Comparison of ENCODE assay signal across 9 mouse cellular contexts in genomic region chr2:102450248-102450760, GRCm38 (mm10). TPM values are rescaled to one million over a fixed set of nuclear protein-coding genes. Genes with fewer than 3 reads are reported as not detected.
DNase-seq lines count a peak whose midpoint lies in the region; ATAC-seq lines count a peak whose summit lies in the region.
"Had no signal": no experiment of that assay in that cellular context is flagged by ENCODE, and none has a peak within 500 bp of the region (broad histone marks: within the 10 kb centered on the region; RNA-seq: fewer than 3 reads in every experiment).

No protein-coding gene starts in this region.

- peak overlapping the region; percentile 82 for H3K9ac ChIP-seq in intestine, embryonic 14.5 days (ENCODE audit: low read length)

- peaks cover 22% of the 10 kb centered on the region for H3K4me1 ChIP-seq in intestine, embryonic 14.5 days (replicated peaks; ENCODE audit: control insufficient read depth, insufficient read depth, low read length)

- intact Hi-C loops in gastrocnemius, postnatal 36 days (cut with DNase I), result loop anchor here (5.0 kb wide), 1 partner anchor 418 kb away; no protein-coding TSS in a partner anchor
- intact Hi-C loops in left cerebral cortex, postnatal 36 days (cut with DNase I), result loop anchor here (2.0 to 10.0 kb wide), 5 partner anchors 50 to 746 kb away; no protein-coding TSS in a partner anchor

- ATAC-seq in intestine, embryonic 14.5 days (replicated peaks; ENCODE audit: low FRiP score, low TSS enrichment, low read depth), result peak; percentile 14

- no peaks in the 10 kb centered on the region for H3K36me3 ChIP-seq in intestine, embryonic 14.5 days (ENCODE audit: control insufficient read depth, insufficient read depth, low read length)

- no peaks in the 10 kb centered on the region for H3K9me3 ChIP-seq in intestine, embryonic 14.5 days (ENCODE audit: control insufficient read depth, low read length)

- peak overlapping the region; percentile 73 for H3K4me3 ChIP-seq in intestine, embryonic 14.5 days (ENCODE audit: low read depth, low read length)

- H3K27ac ChIP-seq in intestine, embryonic 14.5 days (ENCODE audit: low read depth), result peak overlapping the region; percentile 54

- DNase-seq in adrenal gland, postnatal 36 days, result peak; percentile 66 to 67
- peak; percentile 82 for DNase-seq in embryo, embryonic 11 days
- peak; percentile 37 to 47 for DNase-seq in gastrocnemius, postnatal 36 days
- DNase-seq in intestine, embryonic 14.5 days (ENCODE audit: low spot score), result peak; percentile 82
- peak; percentile 57 to 73 for DNase-seq in left cerebral cortex, postnatal 36 days (ENCODE audit: low spot score in 2 of 2)
- peak; percentile 61 for DNase-seq in mesoderm, embryonic 11.5 days (ENCODE audit: low read depth, low spot score)
- DNase-seq in right cerebral cortex, postnatal 36 days (ENCODE audit: low spot score in 2 of 2), result peak; percentile 37 to 52
- no peak for DNase-seq in natural killer cell, adult 2 months (ENCODE audit: low spot score in 2 of 2)

- no peaks in the 10 kb centered on the region for H3K27me3 ChIP-seq in intestine, embryonic 14.5 days (replicated peaks; ENCODE audit: control insufficient read depth, insufficient read depth, low read length)

- peak overlapping the region; percentile 99 for H3K4me2 ChIP-seq in intestine, embryonic 14.5 days (ENCODE audit: low read length)

- WGBS in intestine, embryonic 14.5 days, result under 1% methylated on average over 43 of the region's 43 CpGs

RNA-seq across cellular contexts. Expression of gene Fjx1, which starts 2.0 kb away (rescaled TPM):
- 1 to 10 TPM in 1 of 2 experiments, under 1 TPM in 1; 0.46 to 1.2 TPM for total RNA-seq in adrenal gland, postnatal 36 days (2021)
- total RNA-seq in gastrocnemius, postnatal 36 days (2021), result under 1 TPM; 0.41 to 0.54 TPM
- 7.9 and 8.9 TPM in 2 replicates for polyA plus RNA-seq in intestine, embryonic 14.5 days (2014; fragmentation: Nextera tagmentation; extraction: Ambion mirVana)
- 10 to 100 TPM; 57.1 to 76.9 TPM for total RNA-seq in left cerebral cortex, postnatal 36 days (2021)
- total RNA-seq: hematopoietic stem cell, adult 5-6 weeks had no signal

RNA-seq across cellular contexts. Expression of gene Trim44, which starts 42.7 kb away (rescaled TPM):
- 10 to 100 TPM; 65.2 to 66.6 TPM for total RNA-seq in adrenal gland, postnatal 36 days (2021)
- total RNA-seq in gastrocnemius, postnatal 36 days (2021), result 10 to 100 TPM; 10.6 to 14.2 TPM
- 30.8 and 33.5 TPM in 2 replicates for polyA plus RNA-seq in intestine, embryonic 14.5 days (2014; fragmentation: Nextera tagmentation; extraction: Ambion mirVana)
- total RNA-seq in left cerebral cortex, postnatal 36 days (2021), result 100 to 1,000 TPM; 173 to 177 TPM

Comparison
In these comparisons a context has a peak if more than half of its experiments do, and no peak if none do; other contexts are left out.
1. DNase-seq: peak in adrenal gland, postnatal 36 days (2 of 2), embryo, embryonic 11 days (single experiment), gastrocnemius, postnatal 36 days (2 of 2), intestine, embryonic 14.5 days (single experiment), left cerebral cortex, postnatal 36 days (2 of 2), mesoderm, embryonic 11.5 days (single experiment) and right cerebral cortex, postnatal 36 days (2 of 2); none in natural killer cell, adult 2 months (0 of 2).
2. RNA of gene Fjx1, which starts 2.0 kb away (total RNA-seq): 57.1 to 76.9 TPM in left cerebral cortex, postnatal 36 days; 0.46 to 1.2 TPM in adrenal gland, postnatal 36 days and 0.41 to 0.54 TPM in gastrocnemius, postnatal 36 days; every median in the first group is over 10 times any median in the second.
3. RNA of gene Trim44, which starts 42.7 kb away (total RNA-seq): 173 to 177 TPM in left cerebral cortex, postnatal 36 days and 65.2 to 66.6 TPM in adrenal gland, postnatal 36 days; 10.6 to 14.2 TPM in gastrocnemius, postnatal 36 days; every median in the first group is over 4 times any median in the second.